Mouse (Mus musculus) testis, postnatal 10 days (tissue): ENCODE data around the gene Ankrd54.
"Not testable (repeated sequence)": the region's sequence is repeated elsewhere in the genome, so short reads cannot be mapped to it uniquely, and the experiment has no call there.

Experiments
- DNase-seq: peaks from one replicate; pipeline ENCODE4 v3.0.0; 2021; ENCODE audit warnings: low spot score

Gene Ankrd54

DNA sequence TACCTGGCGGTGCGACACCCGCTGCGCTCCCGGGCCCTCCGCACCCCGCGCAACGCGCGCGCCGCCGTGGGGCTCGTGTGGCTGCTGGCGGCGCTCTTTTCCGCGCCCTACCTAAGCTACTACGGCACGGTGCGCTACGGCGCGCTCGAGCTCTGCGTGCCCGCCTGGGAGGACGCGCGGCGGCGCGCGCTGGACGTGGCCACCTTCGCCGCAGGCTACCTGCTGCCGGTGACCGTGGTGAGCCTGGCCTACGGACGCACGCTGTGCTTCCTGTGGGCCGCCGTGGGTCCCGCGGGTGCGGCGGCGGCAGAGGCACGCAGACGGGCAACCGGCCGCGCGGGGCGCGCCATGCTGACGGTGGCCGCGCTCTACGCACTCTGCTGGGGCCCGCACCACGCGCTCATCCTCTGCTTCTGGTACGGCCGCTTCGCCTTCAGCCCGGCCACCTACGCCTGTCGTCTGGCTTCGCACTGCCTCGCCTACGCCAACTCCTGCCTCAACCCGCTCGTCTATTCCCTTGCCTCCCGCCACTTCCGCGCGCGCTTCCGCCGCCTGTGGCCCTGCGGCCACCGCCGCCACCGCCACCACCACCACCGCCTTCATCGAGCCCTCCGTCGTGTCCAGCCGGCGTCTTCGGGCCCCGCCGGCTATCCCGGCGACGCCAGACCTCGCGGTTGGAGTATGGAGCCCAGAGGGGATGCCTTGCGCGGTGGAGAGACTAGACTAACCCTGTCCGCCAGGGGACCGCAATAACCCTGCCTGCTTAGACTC, 19.8 kb downstream of the Ankrd54 start:
- DNase-seq = no peak

DNA sequence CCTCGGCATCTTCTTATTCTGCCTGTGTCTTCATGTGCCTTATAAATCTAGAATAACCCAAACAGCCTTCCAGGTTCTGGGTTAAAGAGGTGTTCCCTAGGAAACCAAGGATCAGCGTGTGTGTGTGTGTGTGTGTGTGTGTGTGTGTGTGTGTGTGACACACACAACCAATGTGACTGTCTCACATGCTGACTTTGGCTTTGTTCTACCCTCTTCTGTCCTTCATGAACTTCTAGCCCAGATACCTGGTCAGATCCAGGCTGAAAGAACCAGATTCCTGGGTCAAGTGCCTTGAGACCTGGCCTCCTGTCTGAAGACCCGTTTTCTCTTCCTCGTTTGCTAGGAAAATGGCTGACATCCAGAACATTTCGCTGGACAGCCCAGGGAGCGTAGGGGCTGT, 21.1 kb downstream of the Ankrd54 start, which contains the start of gene Galr3:
Galr3 (plus strand) TSS at position 301 of the 400 bp plus-strand sequence.
- no peak for DNase-seq

DNA sequence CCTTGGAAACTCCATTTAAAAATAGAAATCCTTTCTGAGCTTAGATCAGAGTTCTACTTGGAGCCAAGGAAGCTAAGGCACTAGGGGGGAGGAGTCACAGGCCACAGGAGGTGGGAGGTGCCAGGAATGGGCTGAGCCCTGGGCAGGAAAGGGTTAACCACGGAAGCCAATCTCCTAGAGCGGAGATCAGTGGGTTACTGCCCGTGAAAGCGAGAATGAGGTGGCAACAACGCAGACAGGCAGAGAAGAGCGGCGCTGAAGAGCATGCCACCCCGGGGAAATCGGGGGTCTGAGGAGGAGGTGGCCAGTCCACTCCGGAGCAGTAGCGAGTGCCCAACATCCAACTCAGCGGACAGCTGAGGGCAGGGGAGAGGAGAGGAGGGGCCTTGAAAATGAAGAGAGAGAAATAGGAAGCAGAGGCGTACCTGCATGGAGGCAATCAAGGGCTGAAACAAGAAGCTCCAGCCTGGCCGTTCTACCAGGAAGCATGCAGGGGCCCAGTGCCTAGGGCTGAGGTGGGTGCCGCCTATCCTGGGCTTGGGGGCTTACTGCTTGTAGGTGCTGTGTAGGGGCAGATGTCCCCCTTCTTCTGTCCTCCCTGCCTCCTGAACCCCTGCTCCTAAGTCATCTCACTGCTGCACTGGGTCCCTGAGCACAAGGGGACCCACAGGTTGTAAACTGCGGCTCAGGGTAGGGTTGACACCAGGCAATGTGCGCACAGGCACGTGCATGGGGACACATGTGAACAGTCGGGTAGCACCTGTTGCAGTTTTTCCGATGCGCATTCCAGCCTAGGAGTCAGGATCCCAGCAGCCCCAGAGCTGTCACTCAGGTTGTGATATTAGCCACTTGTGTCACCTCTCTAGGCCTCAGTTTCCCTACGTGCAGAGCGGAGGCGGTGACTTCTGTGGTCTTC, 21.9 kb downstream of the Ankrd54 start:
- no peak for DNase-seq

DNA sequence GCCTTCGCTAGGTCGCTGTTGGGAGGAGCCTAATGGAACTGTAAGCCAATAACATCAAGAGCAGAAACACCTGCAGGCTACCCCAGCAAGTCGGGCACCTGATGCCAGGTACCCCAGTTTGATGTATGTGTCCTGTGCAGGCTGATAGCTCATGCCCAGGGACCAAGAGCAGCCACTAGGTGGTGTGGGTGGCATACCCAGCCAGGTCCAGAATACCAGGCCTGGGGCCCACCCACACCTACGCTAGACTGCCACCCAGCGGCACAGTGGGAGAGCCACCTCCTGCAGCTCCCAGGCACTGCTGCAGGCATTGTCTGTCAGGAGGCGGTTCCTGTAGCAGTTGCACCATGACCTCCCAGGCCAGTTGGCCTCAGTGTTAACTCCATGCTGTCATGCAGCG, 23.8 kb downstream of the Ankrd54 start:
- DNase-seq = peak; percentile 88

DNA sequence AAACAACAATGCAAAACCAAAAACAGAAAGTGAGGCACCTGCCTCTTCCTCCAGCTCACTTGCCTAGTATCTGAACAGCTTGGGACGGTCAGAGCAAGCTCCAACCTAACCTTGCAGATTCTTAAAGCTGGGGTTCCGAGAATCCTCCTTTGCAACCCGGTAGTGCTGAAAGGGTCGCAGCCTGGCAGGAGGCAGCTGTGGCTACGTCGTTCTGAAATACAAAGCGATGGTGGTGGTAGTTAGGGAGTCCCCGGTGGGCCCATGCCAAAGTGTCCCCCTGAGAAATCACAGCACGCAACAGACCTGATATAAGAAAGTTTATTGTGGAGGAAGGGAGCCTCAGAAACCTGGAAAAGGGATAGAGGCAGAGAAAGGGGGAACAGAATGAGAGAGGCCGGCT, 24.4 kb downstream of the Ankrd54 start:
- DNase-seq = no peak

DNA sequence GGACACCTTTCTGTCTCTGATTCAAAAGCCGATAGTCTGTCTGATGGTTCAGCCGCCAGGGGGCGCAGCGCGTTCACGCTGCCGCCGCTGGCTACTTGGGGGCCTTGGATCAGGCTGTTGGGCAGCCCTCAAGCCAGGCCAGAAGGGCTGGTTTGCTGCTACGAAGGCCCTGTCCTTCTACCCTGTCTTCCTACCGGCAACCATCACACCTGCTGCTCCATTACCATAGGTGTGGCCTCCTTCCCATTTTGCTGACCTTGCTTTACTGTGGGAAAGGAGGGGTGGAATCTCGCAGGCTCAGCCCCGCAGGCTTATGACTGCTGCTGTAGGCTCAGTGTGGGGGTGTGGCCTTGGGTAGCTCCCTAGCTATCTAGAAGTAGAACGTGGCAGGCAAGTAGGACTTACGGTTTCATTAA, 24.8 kb downstream of the Ankrd54 start:
- DNase-seq = peak; percentile 91

DNA sequence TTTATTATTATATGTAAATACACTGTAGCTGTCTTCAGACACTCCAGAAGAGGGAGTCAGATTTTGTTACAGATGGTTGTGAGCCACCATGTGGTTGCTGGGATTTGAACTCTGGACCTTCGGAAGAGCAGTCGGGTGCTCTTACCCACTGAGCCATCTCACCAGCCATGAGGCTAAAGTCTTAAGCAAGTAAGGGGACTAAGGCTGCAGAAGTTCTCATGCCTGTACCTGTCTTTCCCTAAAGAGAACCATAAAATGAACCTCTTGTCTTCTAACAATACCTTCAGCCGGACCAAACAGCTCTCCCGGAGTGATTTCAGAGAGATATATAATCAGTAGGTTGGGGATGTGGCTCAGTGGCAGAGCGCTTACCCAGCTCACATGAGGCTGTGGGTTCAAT, 30.8 kb downstream of the Ankrd54 start:
- DNase-seq = not testable (repeated sequence)

DNA sequence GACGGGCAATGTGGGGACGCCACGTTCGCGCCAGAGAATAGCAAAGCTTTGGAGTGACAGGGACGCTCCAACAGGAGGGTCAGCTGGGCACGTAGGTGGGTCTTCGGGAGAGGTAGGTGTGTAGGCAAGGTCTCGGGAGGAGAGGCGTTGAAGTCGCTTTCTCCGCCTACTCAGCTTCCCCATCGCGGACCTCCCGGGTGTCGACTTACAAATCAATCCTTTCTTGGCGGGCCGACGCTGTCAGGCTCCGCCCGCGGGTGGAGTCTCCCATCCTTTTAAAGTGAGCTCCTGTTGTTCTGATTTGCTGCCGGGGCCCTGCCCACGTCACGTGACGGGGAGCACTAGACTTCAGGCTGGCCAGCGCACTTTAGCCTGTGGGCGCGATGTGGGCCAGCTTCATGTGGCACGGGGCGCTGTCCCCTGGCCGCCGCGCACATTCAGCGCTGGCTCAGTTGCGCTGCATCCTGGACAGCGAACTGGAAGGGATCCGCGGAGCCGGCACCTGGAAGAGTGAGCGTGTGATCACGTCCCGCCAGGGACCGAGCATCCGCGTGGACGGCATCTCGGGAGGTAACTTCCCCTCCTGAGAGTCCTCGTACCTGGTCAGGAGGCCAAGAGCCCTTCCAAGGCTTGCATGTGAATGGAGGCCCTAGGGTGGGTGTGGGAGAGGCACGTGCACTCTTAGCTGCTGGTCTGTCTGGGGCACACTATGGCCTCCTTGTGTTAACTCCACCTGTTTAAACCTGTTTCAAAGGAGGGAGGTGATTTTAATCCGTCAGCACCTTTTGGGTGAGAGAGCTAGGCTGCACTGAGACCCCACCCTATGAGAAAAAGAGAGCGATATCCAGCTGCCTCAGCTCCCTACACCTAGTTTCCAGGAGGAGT, 31.9 kb downstream of the Ankrd54 start:
- DNase-seq = peak; percentile 86

DNA sequence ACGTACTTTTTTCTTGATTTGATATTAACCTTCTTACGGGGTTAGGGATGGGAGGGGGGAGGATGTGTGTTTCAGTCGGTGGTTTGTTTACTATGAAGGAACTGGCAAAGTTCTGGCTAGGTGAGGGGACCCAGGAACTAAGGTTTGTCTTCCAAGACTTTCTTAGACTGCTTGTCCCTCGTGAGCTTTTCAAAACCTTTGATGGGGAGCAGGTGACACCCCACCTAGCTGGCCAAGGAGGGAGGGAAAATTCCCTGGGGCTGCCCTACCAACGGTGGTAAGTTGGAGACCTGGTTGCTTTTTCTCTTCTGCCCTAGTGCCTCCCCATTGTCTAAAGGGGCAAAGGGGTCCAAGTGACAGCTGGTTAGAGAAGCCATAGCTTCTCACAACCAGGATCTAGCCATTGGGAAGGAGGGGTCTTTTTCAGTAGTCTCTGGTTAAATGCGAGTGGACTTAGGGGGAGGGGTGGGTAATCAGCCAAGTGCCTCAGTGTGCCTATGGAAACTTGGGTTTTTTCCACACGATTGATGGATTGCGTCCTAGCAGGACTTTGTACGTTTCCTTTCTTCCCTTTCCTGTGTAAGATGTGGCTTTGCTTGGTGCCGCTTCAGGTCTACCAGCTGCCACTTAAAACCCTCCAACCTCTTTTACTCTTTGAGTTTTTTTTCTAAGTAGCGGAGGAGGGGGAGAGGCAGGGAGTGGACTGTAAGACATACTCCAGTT, 33.0 kb downstream of the Ankrd54 start:
- no peak for DNase-seq

DNA sequence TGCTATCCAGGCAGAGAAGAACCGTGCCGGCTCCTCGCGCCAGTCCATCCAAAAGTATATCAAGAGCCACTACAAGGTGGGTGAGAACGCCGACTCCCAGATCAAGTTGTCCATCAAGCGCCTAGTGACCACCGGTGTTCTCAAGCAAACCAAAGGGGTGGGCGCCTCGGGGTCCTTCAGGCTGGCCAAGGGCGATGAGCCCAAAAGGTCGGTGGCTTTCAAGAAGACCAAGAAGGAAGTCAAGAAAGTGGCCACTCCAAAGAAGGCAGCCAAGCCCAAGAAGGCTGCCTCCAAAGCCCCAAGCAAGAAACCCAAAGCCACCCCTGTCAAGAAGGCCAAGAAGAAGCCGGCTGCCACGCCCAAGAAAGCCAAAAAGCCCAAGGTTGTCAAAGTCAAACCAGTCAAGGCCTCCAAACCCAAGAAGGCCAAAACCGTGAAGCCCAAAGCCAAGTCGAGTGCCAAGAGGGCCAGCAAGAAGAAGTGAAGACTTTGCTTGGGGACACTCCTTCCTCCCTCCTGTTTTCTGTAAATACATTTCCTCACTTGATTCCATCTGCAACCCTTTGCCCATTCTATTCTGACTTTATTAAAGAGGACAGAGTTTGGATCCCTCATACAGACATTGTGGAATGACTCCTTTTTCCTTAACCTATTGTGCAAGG, 33.7 kb downstream of the Ankrd54 start:
- no peak for DNase-seq

DNA sequence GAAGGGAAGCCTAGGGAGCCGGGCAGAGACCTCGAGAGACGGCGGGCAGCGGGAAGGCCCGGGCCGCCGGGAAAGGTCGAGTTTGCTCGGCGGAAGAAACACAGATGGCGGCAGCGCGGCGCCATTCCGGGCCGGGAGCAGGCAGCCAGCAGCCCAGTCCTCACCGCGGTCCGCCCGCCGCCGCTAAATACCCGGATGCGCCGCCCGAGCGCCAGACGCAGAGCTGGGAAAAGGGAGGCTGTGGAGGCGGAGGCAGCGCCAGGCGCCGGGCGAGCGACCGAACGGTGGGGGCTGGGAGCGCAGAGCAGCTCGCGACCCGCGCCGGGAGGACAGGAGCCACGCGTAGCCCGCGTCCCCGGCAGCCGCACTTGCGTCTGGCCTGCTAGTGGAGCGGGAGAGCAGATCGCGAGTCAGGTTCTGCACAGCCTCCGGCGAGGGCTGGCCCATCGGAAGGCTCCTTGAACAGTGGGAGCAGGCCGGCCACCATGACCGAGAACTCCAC, 34.4 kb downstream of the Ankrd54 start, which contains the start of gene H1f0:
H1f0 (plus strand) TSS at position 214 of the 502 bp plus-strand sequence.
- peak; percentile 97 for DNase-seq

DNA sequence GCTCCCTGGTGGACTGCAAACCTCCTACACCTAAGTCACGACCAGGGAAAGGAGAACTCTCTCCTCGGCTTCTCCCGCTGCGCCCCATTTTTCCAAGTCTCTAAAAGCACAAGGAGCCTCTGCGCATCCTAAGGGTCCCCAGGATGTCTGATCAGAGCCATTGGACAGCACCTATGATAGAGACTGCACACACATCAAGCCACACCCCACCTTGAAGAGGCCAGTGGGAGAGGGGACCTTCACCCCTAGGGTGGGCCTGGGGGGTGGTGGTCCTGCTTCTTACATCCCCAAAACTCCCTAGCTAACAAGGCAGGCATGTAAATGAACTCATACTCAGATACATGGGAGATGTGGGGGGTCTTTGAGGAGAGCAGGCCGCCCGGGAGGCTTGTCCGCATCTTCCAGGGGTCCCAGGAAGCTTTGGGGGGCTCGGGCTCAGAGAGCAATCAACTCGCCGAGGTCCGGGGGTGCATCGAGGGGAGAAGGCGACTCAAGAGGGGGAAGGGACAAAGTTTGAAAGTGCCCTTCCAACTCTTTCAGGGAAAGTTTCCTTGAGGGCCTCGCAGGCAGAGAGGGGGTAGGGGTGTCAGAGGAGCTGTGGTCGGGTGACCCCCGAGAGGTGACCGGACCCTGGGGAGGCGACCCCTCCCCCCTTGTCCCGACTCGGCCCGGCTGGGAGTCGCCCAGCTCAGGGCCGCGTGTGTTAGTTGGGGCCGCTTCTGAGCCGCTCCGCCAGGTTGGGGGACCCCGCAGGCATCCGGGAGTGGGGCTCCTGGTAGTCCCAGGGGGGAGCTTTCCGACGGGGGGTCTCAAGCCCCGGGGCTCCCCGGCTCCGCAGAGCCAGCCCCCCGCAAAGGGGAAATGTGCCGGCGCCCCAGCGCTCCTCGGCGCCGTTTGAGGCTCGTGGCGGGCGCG, 35.1 kb downstream of the Ankrd54 start:
- peak; percentile 73 for DNase-seq

DNA sequence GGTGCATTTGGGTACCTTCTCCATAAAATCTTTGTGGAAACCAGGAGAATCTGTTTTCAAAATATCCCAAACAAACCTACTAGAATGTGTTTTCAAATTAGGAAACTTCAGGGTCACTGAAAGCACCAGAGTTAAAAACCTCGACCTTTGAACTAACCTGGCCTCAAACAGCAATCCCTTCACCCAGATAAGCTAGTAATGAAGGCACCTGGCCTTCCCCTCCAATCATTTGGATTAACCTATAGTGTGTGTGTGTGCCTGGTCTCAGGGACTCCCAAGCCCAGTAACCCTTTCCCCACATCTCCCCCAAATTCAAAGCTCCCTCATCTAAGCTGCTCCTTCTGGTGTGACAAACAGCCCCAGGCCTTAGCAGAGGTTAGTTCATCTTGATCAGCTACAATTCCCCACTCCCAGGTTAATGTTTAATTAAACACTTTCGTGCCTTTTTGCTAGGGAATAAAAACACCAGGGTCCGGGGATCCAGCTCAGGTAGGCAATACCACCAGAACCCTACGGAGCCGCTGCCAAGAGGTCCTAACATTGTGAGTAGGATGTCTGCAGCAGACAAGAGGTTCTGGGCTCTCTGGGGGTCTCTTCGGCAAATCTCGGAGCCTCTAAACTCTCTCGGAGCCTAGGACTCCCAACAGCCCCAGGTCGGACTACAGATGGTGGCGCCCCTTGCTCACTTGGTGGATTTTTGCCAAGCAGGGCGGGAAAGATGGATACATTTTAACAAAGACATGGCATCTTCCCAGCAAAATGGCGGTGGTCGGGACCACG, 36.0 kb downstream of the Ankrd54 start:
- peak; percentile 70 for DNase-seq

DNA sequence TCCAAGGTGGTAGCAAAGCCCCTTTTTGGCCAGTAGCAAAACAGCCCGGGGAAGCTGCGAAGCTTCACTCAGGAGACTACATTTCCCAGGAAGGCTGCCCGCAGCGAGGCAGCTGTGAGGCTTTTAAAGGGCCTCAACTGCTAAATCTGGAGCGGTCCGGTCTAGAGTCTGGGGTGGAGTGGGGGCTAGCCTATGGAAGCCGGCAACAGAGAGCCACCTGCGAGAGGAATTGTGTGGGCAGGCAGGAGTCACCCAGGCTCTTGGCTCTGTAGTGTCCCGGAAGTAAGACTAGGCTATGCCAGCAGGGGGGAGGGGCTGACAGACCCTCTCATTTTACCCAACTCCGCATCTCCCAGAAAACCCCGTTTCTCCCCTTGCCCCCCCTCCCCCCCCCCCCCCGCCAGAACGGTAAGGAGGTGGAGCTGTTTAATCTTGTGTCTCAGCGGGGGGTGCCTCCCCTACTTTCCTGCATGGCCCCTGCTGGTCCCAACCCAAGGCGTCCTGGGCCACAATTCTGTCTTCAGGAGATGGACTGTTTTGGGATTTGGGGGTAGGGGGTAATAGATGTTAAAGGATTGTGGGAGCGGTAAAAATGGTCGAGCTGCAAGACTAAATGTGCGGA, 36.9 kb downstream of the Ankrd54 start:
- no peak for DNase-seq

DNA sequence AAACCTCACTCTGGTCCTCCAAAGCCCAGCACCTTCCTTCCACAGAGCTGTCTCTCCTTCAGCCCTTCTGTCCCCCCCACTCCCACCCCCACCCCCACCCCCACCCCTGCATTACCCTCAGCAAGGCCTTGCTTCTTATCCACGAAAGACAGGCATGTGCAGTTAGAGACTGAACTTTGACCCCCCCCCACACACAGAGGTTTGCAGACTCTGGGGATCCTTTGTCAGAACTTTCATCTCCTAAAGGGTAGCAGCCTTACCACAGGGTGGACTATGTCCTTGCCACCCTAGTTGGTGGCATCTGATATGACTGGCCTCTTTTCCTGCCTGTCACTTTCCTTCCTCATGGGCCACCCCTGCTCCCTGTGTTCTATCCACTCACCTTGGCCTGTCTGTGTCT, 39.3 kb downstream of the Ankrd54 start:
- DNase-seq = no peak

DNA sequence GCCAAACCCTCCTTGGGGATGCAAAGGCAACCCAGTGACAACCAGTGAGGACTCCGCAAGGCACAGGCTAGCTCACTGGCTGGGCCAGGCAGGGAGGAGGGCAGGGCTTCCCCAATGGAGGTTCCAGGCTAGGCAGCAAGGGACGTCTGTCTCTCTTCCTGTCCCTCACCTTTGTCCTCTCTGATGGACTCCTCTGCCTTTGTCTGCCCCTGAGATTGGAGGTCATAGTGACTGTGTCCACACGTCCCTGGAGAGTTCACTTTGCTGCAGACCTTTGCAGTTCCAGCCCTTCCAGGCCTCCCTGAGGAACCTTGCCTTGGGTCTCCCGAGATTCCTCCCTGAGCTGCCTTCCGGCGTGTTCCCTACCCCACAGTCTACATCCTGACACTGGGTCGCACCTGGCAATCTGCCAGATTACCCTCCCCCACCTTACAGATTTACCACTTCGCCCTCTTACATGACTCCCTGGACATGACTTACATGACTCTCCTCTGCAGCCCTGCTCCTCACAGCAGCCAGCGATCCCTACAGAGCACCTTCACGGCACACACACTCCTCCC, 39.9 kb downstream of the Ankrd54 start:
- DNase-seq = peak; percentile 70

DNA sequence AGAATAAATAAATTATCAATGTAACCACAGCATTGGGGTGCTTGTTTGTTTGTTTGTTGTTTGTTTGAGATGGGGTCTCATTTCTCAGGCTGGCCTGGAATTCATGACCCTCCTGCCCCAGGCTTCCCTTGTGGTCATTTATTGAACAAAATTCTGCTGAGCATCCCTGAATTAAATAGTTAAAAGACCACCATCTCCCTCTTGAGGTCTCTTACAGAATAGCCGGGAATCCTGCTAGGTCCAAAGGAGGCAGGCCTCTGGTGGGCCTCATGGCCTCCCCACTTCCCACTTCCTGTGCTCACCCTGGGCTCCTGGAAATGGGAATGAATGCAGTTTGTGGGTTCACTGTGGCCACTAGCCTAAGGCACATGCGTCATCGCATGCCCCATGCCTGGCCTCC, 43.8 kb downstream of the Ankrd54 start:
- no peak for DNase-seq

DNA sequence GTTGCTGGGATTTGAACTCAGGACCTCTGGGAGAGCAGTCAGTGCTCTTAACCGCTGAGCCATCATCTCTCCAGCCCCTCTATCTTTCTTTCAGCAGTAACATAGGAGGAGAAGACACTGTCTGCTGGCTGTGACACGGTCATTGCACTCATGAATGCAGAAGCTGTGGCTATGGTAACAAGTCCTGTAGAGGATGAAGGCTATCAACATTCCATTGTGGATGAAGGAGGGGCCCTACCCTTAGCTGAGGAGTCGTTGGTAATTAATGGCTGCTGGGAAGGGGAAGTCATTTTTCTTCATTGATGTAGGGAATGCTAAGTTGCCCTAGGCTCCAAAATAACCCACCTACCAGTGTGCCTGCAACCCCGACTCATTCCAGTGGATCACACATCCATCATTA, 44.5 kb downstream of the Ankrd54 start:
- DNase-seq = no peak
